14 mouse cellular contexts compared by ENCODE assay signal in the genomic region with DNA sequence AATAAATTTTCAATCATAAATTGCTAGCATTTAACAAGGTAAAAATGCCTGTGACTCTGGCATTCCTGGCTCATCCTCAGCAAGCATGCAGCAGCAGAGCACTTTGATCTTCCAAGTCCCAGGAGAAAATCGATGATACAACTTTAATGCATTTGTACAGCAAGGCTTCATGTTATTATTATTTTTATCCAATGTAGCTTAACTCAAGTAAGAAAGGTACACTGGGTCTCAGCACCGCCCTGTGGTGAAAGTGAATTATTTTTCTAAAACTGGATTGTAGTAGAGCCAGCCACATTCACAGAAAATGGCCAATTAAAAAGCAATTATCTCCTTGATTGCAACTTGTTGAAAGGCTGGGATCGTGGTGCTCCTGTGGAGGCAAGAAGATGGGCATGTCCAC.
A peak's percentile ranks its signal among the peaks of the same experiment; 100 is the strongest.
DNase-seq lines count a peak whose midpoint lies in the region; ATAC-seq and TF ChIP-seq lines count a peak whose summit lies in the region.
"Had no signal": no experiment of that assay in that cellular context is flagged by ENCODE, and none has a peak within 500 bp of the region (broad histone marks: within the 10 kb centered on the region; RNA-seq: fewer than 3 reads in every experiment).

No protein-coding gene starts in this region.

- H3K36me3 ChIP-seq in embryonic facial prominence, embryonic 11.5 days (replicated peaks; ENCODE audit: control insufficient read depth, insufficient read depth, low read depth, low read length) = no peaks in the 10 kb centered on the region
- no peaks in the 10 kb centered on the region for H3K36me3 ChIP-seq in embryonic facial prominence, embryonic 10.5 days (replicated peaks)
- no peaks in the 10 kb centered on the region for H3K36me3 ChIP-seq in kidney, postnatal 0 days (ENCODE audit: insufficient read depth, low read length)
- no peaks in the 10 kb centered on the region for H3K36me3 ChIP-seq in midbrain, embryonic 15.5 days (replicated peaks)
- H3K36me3 ChIP-seq: forebrain, embryonic 10.5 days; heart, embryonic 15.5 days; liver, embryonic 13.5 days had no signal

- peak; percentile 52 for TF ChIP-seq CTCF in kidney, postnatal 0 days (IDR thresholded peaks at IDR 0.05; ENCODE audit: low read depth)

- no peak overlapping the region for H3K4me3 ChIP-seq in embryonic facial prominence, embryonic 11.5 days (ENCODE audit: low read depth, low read length)
- no peak overlapping the region for H3K4me3 ChIP-seq in embryonic facial prominence, embryonic 10.5 days
- no peak overlapping the region for H3K4me3 ChIP-seq in kidney, postnatal 0 days (replicated peaks; ENCODE audit: low read depth, low read length)
- no peak overlapping the region for H3K4me3 ChIP-seq in midbrain, embryonic 15.5 days
- H3K4me3 ChIP-seq: forebrain, embryonic 10.5 days; heart, embryonic 15.5 days; liver, embryonic 13.5 days had no signal

- H3K9me3 ChIP-seq in embryonic facial prominence, embryonic 11.5 days (replicated peaks; ENCODE audit: control insufficient read depth, low read length) = no peaks in the 10 kb centered on the region
- H3K9me3 ChIP-seq in embryonic facial prominence, embryonic 10.5 days = no peaks in the 10 kb centered on the region
- H3K9me3 ChIP-seq in kidney, postnatal 0 days (replicated peaks; ENCODE audit: low read length) = no peaks in the 10 kb centered on the region
- H3K9me3 ChIP-seq in midbrain, embryonic 15.5 days = no peaks in the 10 kb centered on the region
- H3K9me3 ChIP-seq: forebrain, embryonic 10.5 days; heart, embryonic 15.5 days; liver, embryonic 13.5 days had no signal

- no peak overlapping the region for H3K4me2 ChIP-seq in embryonic facial prominence, embryonic 11.5 days (ENCODE audit: low read depth, low read length)
- no peak overlapping the region for H3K4me2 ChIP-seq in kidney, postnatal 0 days (ENCODE audit: low read length)
- H3K4me2 ChIP-seq in midbrain, embryonic 15.5 days = no peak overlapping the region
- H3K4me2 ChIP-seq: heart, embryonic 15.5 days; liver, embryonic 13.5 days had no signal

- H3K27ac ChIP-seq in embryonic facial prominence, embryonic 11.5 days (replicated peaks; ENCODE audit: low read depth, low read length) = no peak overlapping the region
- no peak overlapping the region for H3K27ac ChIP-seq in embryonic facial prominence, embryonic 10.5 days (replicated peaks)
- no peak overlapping the region for H3K27ac ChIP-seq in kidney, postnatal 0 days
- H3K27ac ChIP-seq in midbrain, embryonic 15.5 days = peak overlapping the region; percentile 75
- H3K27ac ChIP-seq: forebrain, embryonic 10.5 days; heart, embryonic 15.5 days; liver, embryonic 13.5 days; macrophage had no signal

- ATAC-seq in embryonic facial prominence, embryonic 11.5 days (replicated peaks; ENCODE audit: insufficient number of reproducible peaks, low FRiP score, low TSS enrichment, low read depth) = 0 out of 2 replicates have a peak, but pooled peaks have one; percentile 9
- ATAC-seq in kidney, postnatal 0 days (replicated peaks; ENCODE audit: low FRiP score, low read depth) = no peak
- ATAC-seq in midbrain, embryonic 15.5 days (replicated peaks) = peak; percentile 61
- ATAC-seq: activated CD4-positive, CD25-positive, alpha-beta regulatory T cell, adult 4 months had no signal

- DNase-seq in embryonic facial prominence, embryonic 11.5 days (ENCODE audit: low spot score) = no peak
- DNase-seq in embryonic facial prominence, embryonic 10.5 days (ENCODE audit: low spot score) = no peak
- DNase-seq in kidney, postnatal 0 days (ENCODE audit: low spot score) = peak; percentile 49
- no peak for DNase-seq in kidney, postnatal 25 days
- peak; percentile 27 for DNase-seq in MN1 (ENCODE audit: low spot score)
- DNase-seq in thymus, adult 18-20 months = no peak
- no peak for DNase-seq in kidney, postnatal 10 days
- DNase-seq: kidney, adult 11 months; liver, embryonic 13.5 days had no signal

- H3K9ac ChIP-seq in embryonic facial prominence, embryonic 11.5 days (replicated peaks; ENCODE audit: low read length) = no peak overlapping the region
- no peak overlapping the region for H3K9ac ChIP-seq in kidney, postnatal 0 days (ENCODE audit: low read depth, low read length)
- no peak overlapping the region for H3K9ac ChIP-seq in midbrain, embryonic 15.5 days
- H3K9ac ChIP-seq: heart, embryonic 15.5 days; liver, embryonic 13.5 days had no signal

- no peaks in the 10 kb centered on the region for H3K27me3 ChIP-seq in embryonic facial prominence, embryonic 11.5 days (ENCODE audit: control insufficient read depth, insufficient read depth, low read length)
- no peaks in the 10 kb centered on the region for H3K27me3 ChIP-seq in embryonic facial prominence, embryonic 10.5 days (replicated peaks; ENCODE audit: low read depth, poor library complexity, severe bottlenecking)
- no peaks in the 10 kb centered on the region for H3K27me3 ChIP-seq in kidney, postnatal 0 days (ENCODE audit: insufficient read depth, low read length)
- no peaks in the 10 kb centered on the region for H3K27me3 ChIP-seq in midbrain, embryonic 15.5 days (replicated peaks)
- H3K27me3 ChIP-seq: heart, embryonic 15.5 days; liver, embryonic 13.5 days had no signal

- no peaks in the 10 kb centered on the region for H3K4me1 ChIP-seq in embryonic facial prominence, embryonic 11.5 days (ENCODE audit: control insufficient read depth, insufficient read depth, low read length)
- H3K4me1 ChIP-seq in embryonic facial prominence, embryonic 10.5 days = no peaks in the 10 kb centered on the region
- H3K4me1 ChIP-seq in kidney, postnatal 0 days (replicated peaks; ENCODE audit: insufficient read depth, low read length) = no peaks in the 10 kb centered on the region
- H3K4me1 ChIP-seq in midbrain, embryonic 15.5 days = peaks cover 19% of the 10 kb centered on the region
- H3K4me1 ChIP-seq: forebrain, embryonic 10.5 days; liver, embryonic 13.5 days had no signal

- WGBS in embryonic facial prominence, embryonic 11.5 days = 75% methylated on average over 3 of the region's 3 CpGs
- 83% methylated on average over 3 of the region's 3 CpGs for WGBS in embryonic facial prominence, embryonic 10.5 days
- WGBS in kidney, postnatal 0 days = 74% methylated on average over 3 of the region's 3 CpGs
- WGBS in midbrain, embryonic 15.5 days = 62% methylated on average over 3 of the region's 3 CpGs

Comparison
In these comparisons a context has a peak if more than half of its experiments do, and no peak if none do; other contexts are left out.
1. DNase-seq: peak in kidney, postnatal 0 days (single experiment) and MN1 (single experiment); none in embryonic facial prominence, embryonic 11.5 days (single experiment), embryonic facial prominence, embryonic 10.5 days (single experiment), kidney, postnatal 25 days (0 of 2), thymus, adult 18-20 months (0 of 2) and kidney, postnatal 10 days (single experiment).